Mouse (Mus musculus) small intestine, adult 2 months (tissue): ENCODE data around the gene Dcst2. TPM values are rescaled to one million over a fixed set of nuclear protein-coding genes. Genes with fewer than 3 reads are reported as not detected.
A peak's percentile ranks its signal among the peaks of the same experiment; 100 is the strongest.

Experiments used
- H3K27ac ChIP-seq: fragments of 200-500 bp; 2 replicates; pipeline ENCODE4 v1.5.1; 2012; ENCODE audit warnings: low read depth, low read length, control low read depth, inconsistent platforms; ENCODE audit not compliant: insufficient read depth
- H3K27me3 ChIP-seq: fragments of 200-500 bp; 2 replicates; pipeline ENCODE4 v1.6.1; 2012; ENCODE audit warnings: mild to moderate bottlenecking, moderate library complexity, low read length, inconsistent platforms; ENCODE audit not compliant: control insufficient read depth, insufficient read depth
- H3K36me3 ChIP-seq: fragments of 200-500 bp; 2 replicates; pipeline ENCODE4 v1.6.1; 2012; ENCODE audit warnings: mild to moderate bottlenecking, low read length, control low read depth, inconsistent platforms; ENCODE audit not compliant: control insufficient read depth, insufficient read depth
- H3K4me1 ChIP-seq: fragments of 200-500 bp; 2 replicates; pipeline ENCODE4 v1.6.1; 2012; ENCODE audit warnings: low read length, inconsistent platforms, mixed read lengths; ENCODE audit not compliant: control insufficient read depth, insufficient read depth, insufficient read length
- H3K4me3 ChIP-seq: fragments of 200-500 bp; 2 replicates; pipeline ENCODE4 v1.5.1; 2012; ENCODE audit warnings: low read depth, mild to moderate bottlenecking, control low read depth, inconsistent platforms, low read length, moderate library complexity
- CTCF ChIP-seq: fragments of 200-500 bp; IDR thresholded peaks from 2 replicates; pipeline ENCODE4 v1.5.1; 2012; ENCODE audit warnings: low read depth, mild to moderate bottlenecking, control low read depth, inconsistent platforms, low read length, moderate library complexity, mixed read lengths; ENCODE audit not compliant: insufficient replicate concordance, insufficient read length; ENCODE audit errors: extremely low read depth
- POLR2A ChIP-seq: fragments of 200-500 bp; IDR thresholded peaks from 2 replicates; pipeline ENCODE4 v1.6.1; 2012; ENCODE audit warnings: low read depth, mild to moderate bottlenecking, control low read depth, inconsistent platforms, low read length, moderate library complexity
- WGBS: fragments of 180-500 bp; shearing (Covaris S2); methylation state at CpG from one replicate; pipeline ENCODE4 v1.1.7; 2018; 5-methylcytosine and 5-hydroxymethylcytosine counted together
- polyA plus RNA-seq: library from polyadenylated mRNA; depleted of rRNA; stranded (reverse); fragments of >200 nt; gene quantifications from 2 replicates; pipeline ENCODE4 v1.2.3, GENCODE M21; 2012

Gene Dcst2
- polyA plus RNA-seq, 1 experiment: 1.2 TPM

GRCm38 (mm10) chr3:89393605-89394004 is 31.8 kb downstream of the Dcst2 start:
- peak overlapping the region; percentile 98 for H3K27ac ChIP-seq
- peaks cover 11% of the 10 kb centered on the region for H3K4me1 ChIP-seq
- peak overlapping the region; percentile 82 for H3K4me3 ChIP-seq
- TF ChIP-seq CTCF (no peak), POLR2A (peak; percentile 97)
- no peaks in the 10 kb centered on the region for H3K27me3 ChIP-seq
- H3K36me3 ChIP-seq: peaks cover 7% of the 10 kb centered on the region; the same call in 1 of the 2 replicates
- under 1% methylated on average over 15 of the region's 15 CpGs for WGBS

- H3K4me3 ChIP-seq: peak within 1 kb of the TSS; percentile 72
- peak; percentile 35; the same call in 1 of the 2 replicates for TF ChIP-seq CTCF
- no peak; the same call in 1 of the 2 replicates for TF ChIP-seq POLR2A
- H3K36me3 ChIP-seq: peaks cover 7% of the 10 kb centered on the region; the same call in 1 of the 2 replicates
- peak within 1 kb of the TSS; percentile 97 for H3K27ac ChIP-seq
- H3K4me1 ChIP-seq: peaks cover 10% of the 10 kb centered on the region
- H3K27me3 ChIP-seq: no peaks in the 10 kb centered on the region
- WGBS: 1% methylated on average over 42 of the region's 42 CpGs
Measured at GRCm38 (mm10) chr3:89394006-89394893, 32.5 kb downstream of the Dcst2 start, which contains the start of gene Zbtb7b. Gene Zbtb7b (minus strand): TSS chr3:89394776.

GRCm38 (mm10) chr3:89394894-89395256 is 33.1 kb downstream of the Dcst2 start:
- peak overlapping the region; percentile 97 for H3K27ac ChIP-seq
- H3K36me3 ChIP-seq: peaks cover 4% of the 10 kb centered on the region; the same call in 1 of the 2 replicates
- no peaks in the 10 kb centered on the region for H3K27me3 ChIP-seq
- WGBS: 0% methylated on average over 12 of the region's 12 CpGs
- H3K4me3 ChIP-seq: peak overlapping the region; percentile 72
- peaks cover 4% of the 10 kb centered on the region for H3K4me1 ChIP-seq
- TF ChIP-seq POLR2A (peak; percentile 56; the same call in 1 of the 2 replicates), CTCF (no peak)

- peaks cover 3% of the 10 kb centered on the region; the same call in 1 of the 2 replicates for H3K36me3 ChIP-seq
- peak overlapping the region; percentile 97 for H3K27ac ChIP-seq
- TF ChIP-seq POLR2A: no peak
- TF ChIP-seq CTCF: no peak
- WGBS: 4% methylated on average over 10 of the region's 10 CpGs
- no peaks in the 10 kb centered on the region; the same call in 1 of the 2 replicates for H3K4me1 ChIP-seq
- H3K27me3 ChIP-seq: no peaks in the 10 kb centered on the region
- H3K4me3 ChIP-seq: peak overlapping the region; percentile 72
Measured at GRCm38 (mm10) chr3:89395419-89395805, 33.6 kb downstream of the Dcst2 start.

- Histone ChIP-seq H3K4me1 (no peaks in the 10 kb centered on the region; the same call in 1 of the 2 replicates), H3K27ac (peak overlapping the region; percentile 97), H3K27me3 (no peaks in the 10 kb centered on the region), H3K4me3 (peak overlapping the region; percentile 72), H3K36me3 (peaks cover 3% of the 10 kb centered on the region; the same call in 1 of the 2 replicates)
- under 1% methylated on average over 42 of the region's 44 CpGs for WGBS
- TF ChIP-seq CTCF (peak; percentile 92; the same call in 1 of the 2 replicates), POLR2A (no peak; the same call in 1 of the 2 replicates)
Measured at GRCm38 (mm10) chr3:89395806-89396653, 34.3 kb downstream of the Dcst2 start.

GRCm38 (mm10) chr3:89396654-89397005 is 34.9 kb downstream of the Dcst2 start:
- Histone ChIP-seq H3K36me3 (peaks cover 7% of the 10 kb centered on the region), H3K27me3 (no peaks in the 10 kb centered on the region), H3K27ac (no peak overlapping the region), H3K4me1 (no peaks in the 10 kb centered on the region; the same call in 1 of the 2 replicates), H3K4me3 (peak overlapping the region; percentile 72; the same call in 1 of the 2 replicates)
- TF ChIP-seq POLR2A (no peak), CTCF (no peak)
- 3% methylated on average over 4 of the region's 4 CpGs for WGBS
